Mouse (Mus musculus) layer of hippocampus, adult 9-11 months (tissue): Measurements from ENCODE around the gene Atxn7l1.
A peak's percentile ranks its signal among the peaks of the same experiment; 100 is the strongest.

Source experiments
- DNase-seq: peaks from one replicate; pipeline ENCODE4 v3.0.0; 2022

The Atxn7l1 gene

GRCm38 (mm10) chr12:33236344-33237049 lies 89.0 kb downstream of the Atxn7l1 start:
- DNase-seq: no peak

- no peak for DNase-seq
Observed at GRCm38 (mm10) chr12:33237108-33237507, 89.6 kb downstream of the Atxn7l1 start.

GRCm38 (mm10) chr12:33242679-33243078 lies 95.2 kb downstream of the Atxn7l1 start:
- no peak for DNase-seq

- DNase-seq: no peak
Observed at GRCm38 (mm10) chr12:33244132-33244875, 96.8 kb downstream of the Atxn7l1 start.

- DNase-seq: no peak
Observed at GRCm38 (mm10) chr12:33245455-33245854, 98.0 kb downstream of the Atxn7l1 start.

GRCm38 (mm10) chr12:33246878-33247277 lies 99.4 kb downstream of the Atxn7l1 start:
- no peak for DNase-seq

- no peak for DNase-seq
Observed at GRCm38 (mm10) chr12:33250197-33250596, 102.7 kb downstream of the Atxn7l1 start.

- no peak for DNase-seq
Observed at GRCm38 (mm10) chr12:33251399-33251798, 103.9 kb downstream of the Atxn7l1 start.

GRCm38 (mm10) chr12:33252621-33253020 lies 105.1 kb downstream of the Atxn7l1 start:
- DNase-seq: no peak

GRCm38 (mm10) chr12:33253206-33253605 lies 105.7 kb downstream of the Atxn7l1 start:
- no peak for DNase-seq

- no peak for DNase-seq
Observed at GRCm38 (mm10) chr12:33255256-33255655, 107.8 kb downstream of the Atxn7l1 start.

- DNase-seq: no peak
Observed at GRCm38 (mm10) chr12:33256426-33256825, 108.9 kb downstream of the Atxn7l1 start.

GRCm38 (mm10) chr12:33258995-33259529 lies 111.6 kb downstream of the Atxn7l1 start:
- no peak for DNase-seq

GRCm38 (mm10) chr12:33260575-33260974 lies 113.1 kb downstream of the Atxn7l1 start:
- DNase-seq: no peak

- DNase-seq: no peak
Observed at GRCm38 (mm10) chr12:33265877-33266276, 118.4 kb downstream of the Atxn7l1 start.

- DNase-seq: no peak
Observed at GRCm38 (mm10) chr12:33267965-33268364, 120.5 kb downstream of the Atxn7l1 start.

- no peak for DNase-seq
Observed at GRCm38 (mm10) chr12:33269743-33270142, 122.2 kb downstream of the Atxn7l1 start.

- DNase-seq: no peak
Observed at GRCm38 (mm10) chr12:33271865-33272264, 124.4 kb downstream of the Atxn7l1 start.

GRCm38 (mm10) chr12:33272441-33272840 lies 124.9 kb downstream of the Atxn7l1 start:
- DNase-seq: no peak

GRCm38 (mm10) chr12:33273147-33273546 lies 125.7 kb downstream of the Atxn7l1 start:
- no peak for DNase-seq

GRCm38 (mm10) chr12:33273668-33274067 lies 126.2 kb downstream of the Atxn7l1 start:
- no peak for DNase-seq

GRCm38 (mm10) chr12:33276028-33276427 lies 128.5 kb downstream of the Atxn7l1 start:
- DNase-seq: peak; percentile 34

GRCm38 (mm10) chr12:33277427-33277826 lies 129.9 kb downstream of the Atxn7l1 start:
- no peak for DNase-seq

GRCm38 (mm10) chr12:33279159-33279558 lies 131.7 kb downstream of the Atxn7l1 start:
- DNase-seq: no peak
